Mouse (Mus musculus): Measurements from ENCODE around the gene Clip1. TPM values are rescaled to one million over a fixed set of nuclear protein-coding genes. Genes with fewer than 3 reads are reported as not detected.

Clip1 gene
- polyA plus RNA-seq, 1 experiment from 2014 or later = 34.2 TPM

DNA sequence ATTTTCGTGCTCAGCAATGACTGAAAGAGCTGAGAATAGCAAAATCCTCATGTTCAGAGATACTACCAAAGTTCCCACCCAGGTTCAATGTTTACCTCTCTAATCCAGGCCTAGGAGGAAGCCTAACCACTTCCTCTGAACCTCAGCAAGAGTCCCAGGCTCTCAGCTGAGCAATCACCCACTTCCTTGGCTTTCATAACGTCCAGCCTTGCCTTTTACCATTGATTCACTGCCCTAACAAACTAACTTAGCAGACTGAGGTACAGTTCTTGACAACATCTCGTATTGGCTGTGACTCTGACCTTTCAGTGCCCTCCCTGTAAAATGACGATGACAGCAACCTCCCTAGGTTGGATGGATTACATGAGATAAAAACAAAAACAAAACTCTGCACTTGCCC lies 2.0 kb downstream of the Clip1 start:
- Histone ChIP-seq H3K27me3 (ENCODE audit: control insufficient read depth, insufficient read depth, low read length) (no peaks in the 10 kb centered on the region), H3K4me1 (ENCODE audit: control insufficient read depth, insufficient read depth, low read length) (no peaks in the 10 kb centered on the region), H3K9me3 (replicated peaks; ENCODE audit: control insufficient read depth, low read length) (no peaks in the 10 kb centered on the region), H3K4me2 (ENCODE audit: low read depth, low read length) (no peak overlapping the region), H3K27ac (replicated peaks; ENCODE audit: low read depth, low read length) (no peak overlapping the region), H3K9ac (replicated peaks; ENCODE audit: low read length) (no peak overlapping the region), H3K36me3 (replicated peaks; ENCODE audit: control insufficient read depth, insufficient read depth, low read depth, low read length) (no peaks in the 10 kb centered on the region), H3K4me3 (ENCODE audit: low read depth, low read length) (no peak overlapping the region)
- 33% methylated on average over 4 of the region's 4 CpGs for WGBS
- DNase-seq (ENCODE audit: low spot score) (no peak), ATAC-seq (replicated peaks; ENCODE audit: insufficient number of reproducible peaks, low FRiP score, low TSS enrichment, low read depth) (no peak)

DNA sequence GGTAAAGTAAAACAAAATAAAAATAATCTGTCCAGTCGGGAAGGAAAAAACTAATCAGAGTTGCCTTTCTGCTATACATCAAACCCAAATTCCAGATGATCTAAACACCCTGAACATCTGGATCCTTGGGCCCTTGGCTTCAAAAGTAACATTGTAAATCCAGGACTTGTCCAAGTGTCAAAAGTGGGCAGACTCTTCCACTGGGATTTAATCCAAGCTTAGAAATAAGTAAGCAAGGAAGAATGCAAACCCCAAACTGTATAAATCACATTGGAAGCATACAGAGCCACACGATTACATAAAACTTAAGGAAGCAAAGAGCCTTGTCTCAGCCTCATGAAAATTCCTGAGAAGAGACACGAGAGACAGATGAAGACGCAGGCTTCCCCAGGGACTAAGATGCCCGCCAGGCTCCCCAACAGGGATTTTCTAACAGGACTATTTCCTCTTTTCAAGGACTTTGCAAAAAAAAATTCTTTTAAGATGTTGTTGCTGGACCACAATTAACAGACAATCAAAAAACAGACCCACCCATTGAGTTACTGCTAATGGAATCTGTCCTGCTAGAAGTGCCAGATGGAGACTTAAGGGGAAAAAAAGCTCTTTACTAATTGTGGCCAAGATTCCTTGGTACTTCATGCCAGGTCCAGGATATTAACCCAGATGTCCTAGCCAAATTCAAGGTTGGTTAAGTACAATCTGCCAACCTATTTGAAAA lies 4.7 kb downstream of the Clip1 start:
- Histone ChIP-seq H3K4me1 (ENCODE audit: control insufficient read depth, insufficient read depth, low read length) (no peaks in the 10 kb centered on the region), H3K4me2 (ENCODE audit: low read depth, low read length) (no peak overlapping the region), H3K4me3 (ENCODE audit: low read depth, low read length) (no peak overlapping the region), H3K27ac (replicated peaks; ENCODE audit: low read depth, low read length) (no peak overlapping the region), H3K9ac (replicated peaks; ENCODE audit: low read length) (no peak overlapping the region), H3K36me3 (replicated peaks; ENCODE audit: control insufficient read depth, insufficient read depth, low read depth, low read length) (no peaks in the 10 kb centered on the region), H3K27me3 (ENCODE audit: control insufficient read depth, insufficient read depth, low read length) (no peaks in the 10 kb centered on the region), H3K9me3 (replicated peaks; ENCODE audit: control insufficient read depth, low read length) (no peaks in the 10 kb centered on the region)
- ATAC-seq (replicated peaks; ENCODE audit: insufficient number of reproducible peaks, low FRiP score, low TSS enrichment, low read depth) (no peak), DNase-seq (ENCODE audit: low spot score) (no peak)
- 54% methylated on average over 5 of the region's 5 CpGs for WGBS

DNA sequence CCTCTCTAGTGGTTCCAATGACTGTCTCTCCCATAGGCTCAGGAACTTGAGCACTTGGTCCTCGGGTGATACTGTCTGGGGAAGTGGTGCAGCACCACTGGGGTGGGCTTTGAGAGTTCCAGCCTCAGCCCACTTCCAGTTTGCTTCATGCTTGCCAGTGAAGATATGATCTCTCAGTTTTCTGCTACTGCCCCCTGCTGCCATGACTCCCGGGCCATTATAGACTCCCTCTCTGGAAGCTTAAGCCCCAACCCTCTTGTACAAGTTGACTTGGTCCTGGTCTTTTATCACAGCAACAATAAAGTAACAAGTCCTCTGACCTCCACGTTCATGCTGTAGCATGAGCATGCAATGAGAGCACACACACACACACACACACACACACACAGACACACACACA lies 5.3 kb downstream of the Clip1 start:
- 77% methylated on average over 3 of the region's 3 CpGs for WGBS
- Histone ChIP-seq H3K4me2 (ENCODE audit: low read depth, low read length) (no peak overlapping the region), H3K9ac (replicated peaks; ENCODE audit: low read length) (no peak overlapping the region), H3K27me3 (ENCODE audit: control insufficient read depth, insufficient read depth, low read length) (no peaks in the 10 kb centered on the region), H3K27ac (replicated peaks; ENCODE audit: low read depth, low read length) (no peak overlapping the region), H3K4me1 (ENCODE audit: control insufficient read depth, insufficient read depth, low read length) (no peaks in the 10 kb centered on the region), H3K4me3 (ENCODE audit: low read depth, low read length) (no peak overlapping the region), H3K9me3 (replicated peaks; ENCODE audit: control insufficient read depth, low read length) (no peaks in the 10 kb centered on the region), H3K36me3 (replicated peaks; ENCODE audit: control insufficient read depth, insufficient read depth, low read depth, low read length) (no peaks in the 10 kb centered on the region)
- no peak for DNase-seq (ENCODE audit: low spot score)
- ATAC-seq (replicated peaks; ENCODE audit: insufficient number of reproducible peaks, low FRiP score, low TSS enrichment, low read depth) = no peak

DNA sequence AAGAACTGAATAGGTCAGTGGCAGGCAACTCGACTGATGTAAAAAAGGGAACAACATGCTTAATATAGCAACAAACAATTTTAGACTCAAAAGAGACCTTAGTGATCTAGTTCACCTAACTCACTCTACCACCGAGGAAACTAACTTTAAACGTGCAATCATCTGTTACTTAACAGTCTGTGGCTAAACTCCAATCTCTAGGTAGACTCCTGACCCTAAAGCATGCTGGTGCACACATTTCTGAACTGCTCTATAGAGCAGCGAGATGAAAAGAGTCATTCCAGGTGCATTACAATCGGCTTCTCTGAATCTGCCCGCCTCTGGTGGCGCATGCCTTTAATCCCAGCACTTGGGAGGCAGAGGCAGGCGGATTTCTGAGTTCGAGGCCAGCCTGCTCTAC lies 8.7 kb downstream of the Clip1 start:
- ATAC-seq (replicated peaks; ENCODE audit: insufficient number of reproducible peaks, low FRiP score, low TSS enrichment, low read depth) (no peak), DNase-seq (ENCODE audit: low spot score) (no peak)
- Histone ChIP-seq H3K9me3 (replicated peaks; ENCODE audit: control insufficient read depth, low read length) (no peaks in the 10 kb centered on the region), H3K27me3 (ENCODE audit: control insufficient read depth, insufficient read depth, low read length) (no peaks in the 10 kb centered on the region), H3K4me2 (ENCODE audit: low read depth, low read length) (no peak overlapping the region), H3K9ac (replicated peaks; ENCODE audit: low read length) (no peak overlapping the region), H3K4me1 (ENCODE audit: control insufficient read depth, insufficient read depth, low read length) (peaks cover 8% of the 10 kb centered on the region; the same call in 1 of the 2 replicates), H3K27ac (replicated peaks; ENCODE audit: low read depth, low read length) (no peak overlapping the region), H3K36me3 (replicated peaks; ENCODE audit: control insufficient read depth, insufficient read depth, low read depth, low read length) (no peaks in the 10 kb centered on the region), H3K4me3 (ENCODE audit: low read depth, low read length) (no peak overlapping the region)
- WGBS = 82% methylated on average over 9 of the region's 9 CpGs

DNA sequence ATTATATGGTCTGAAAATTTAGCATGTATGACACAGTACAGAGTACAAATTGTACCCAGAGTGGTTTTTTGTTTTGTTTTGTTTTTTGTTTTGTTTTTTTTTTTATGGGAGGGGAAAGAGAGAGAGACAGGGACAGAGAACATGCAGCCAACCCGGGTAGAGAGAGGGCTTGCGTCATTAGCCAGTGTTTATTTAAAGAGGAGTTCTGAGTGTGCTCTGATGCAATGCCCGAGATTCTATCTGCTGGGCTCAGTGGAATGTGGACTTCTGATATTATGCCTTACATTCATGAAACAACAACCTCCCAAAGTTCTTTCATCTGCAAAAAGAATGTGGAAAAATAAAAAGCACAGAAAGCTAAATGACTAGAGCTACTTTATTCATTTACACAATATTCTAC lies 9.2 kb downstream of the Clip1 start:
- H3K9me3 ChIP-seq (replicated peaks; ENCODE audit: control insufficient read depth, low read length) = no peaks in the 10 kb centered on the region
- peaks cover 9% of the 10 kb centered on the region; the same call in 1 of the 2 replicates for H3K4me1 ChIP-seq (ENCODE audit: control insufficient read depth, insufficient read depth, low read length)
- no peak overlapping the region for H3K4me2 ChIP-seq (ENCODE audit: low read depth, low read length)
- H3K27ac ChIP-seq (replicated peaks; ENCODE audit: low read depth, low read length) = no peak overlapping the region
- ATAC-seq (replicated peaks; ENCODE audit: insufficient number of reproducible peaks, low FRiP score, low TSS enrichment, low read depth) (no peak), DNase-seq (ENCODE audit: low spot score) (no peak)
- no peaks in the 10 kb centered on the region for H3K36me3 ChIP-seq (replicated peaks; ENCODE audit: control insufficient read depth, insufficient read depth, low read depth, low read length)
- H3K9ac ChIP-seq (replicated peaks; ENCODE audit: low read length) = no peak overlapping the region
- H3K27me3 ChIP-seq (ENCODE audit: control insufficient read depth, insufficient read depth, low read length) = no peaks in the 10 kb centered on the region
- 52% methylated on average over 3 of the region's 3 CpGs for WGBS
- H3K4me3 ChIP-seq (ENCODE audit: low read depth, low read length) = no peak overlapping the region

DNA sequence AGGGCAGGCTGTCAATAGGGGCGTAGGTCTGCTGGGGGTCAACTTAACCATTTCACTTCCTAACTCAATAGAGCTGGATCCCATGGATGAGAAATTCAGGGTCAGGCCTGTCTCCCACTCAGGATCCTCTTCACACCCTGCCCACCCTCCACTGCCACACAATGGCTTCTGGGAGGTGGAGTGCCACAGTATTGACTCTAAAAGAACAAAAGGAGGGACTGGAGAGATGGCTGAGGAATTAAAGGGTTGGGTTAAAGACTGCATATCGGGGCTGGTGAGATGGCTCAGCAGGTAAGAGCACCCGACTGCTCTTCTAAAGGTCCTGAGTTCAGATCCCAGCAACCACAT lies 13.0 kb downstream of the Clip1 start:
- H3K27ac ChIP-seq (replicated peaks; ENCODE audit: low read depth, low read length) = no peak overlapping the region
- 36% methylated on average over 3 of the region's 3 CpGs for WGBS
- H3K4me3 ChIP-seq (ENCODE audit: low read depth, low read length) = no peak overlapping the region

DNA sequence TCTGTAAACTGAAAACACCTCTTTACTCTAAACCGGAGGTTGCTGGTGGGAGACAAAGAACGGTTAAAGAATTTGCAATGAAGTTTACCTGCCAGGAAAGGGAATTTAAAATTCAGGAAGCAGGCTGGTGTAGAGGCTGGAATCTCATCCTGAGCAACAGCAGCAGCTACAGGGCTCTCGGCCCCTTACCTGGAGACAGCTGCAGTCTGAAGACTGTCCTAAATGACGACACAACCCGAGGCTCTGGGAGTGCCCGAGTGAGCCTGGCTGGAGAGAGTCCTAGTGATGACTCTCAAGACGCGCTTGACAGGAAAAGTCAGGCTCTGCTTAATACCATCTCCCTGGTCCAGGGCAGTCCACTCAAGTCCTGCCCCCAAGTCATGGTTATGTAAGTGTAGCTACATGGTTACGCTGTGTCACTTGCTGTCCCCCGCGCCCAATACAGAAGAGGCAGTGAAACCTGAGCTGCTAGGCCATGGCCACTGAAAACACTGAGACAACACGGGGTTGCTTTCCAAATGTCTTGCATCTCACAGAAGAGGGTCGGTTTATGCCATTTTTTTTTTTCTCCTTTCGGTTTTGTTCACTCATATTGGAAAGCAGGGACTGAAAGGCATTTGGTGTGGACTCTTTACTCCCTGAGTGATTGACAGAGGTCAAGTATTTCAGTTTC lies 13.5 kb downstream of the Clip1 start:
- Histone ChIP-seq H3K4me1 (ENCODE audit: control insufficient read depth, insufficient read depth, low read length) (peaks cover 9% of the 10 kb centered on the region; the same call in 1 of the 2 replicates), H3K9ac (replicated peaks; ENCODE audit: low read length) (no peak overlapping the region), H3K4me2 (ENCODE audit: low read depth, low read length) (no peak overlapping the region; the same call in 1 of the 2 replicates), H3K9me3 (replicated peaks; ENCODE audit: control insufficient read depth, low read length) (no peaks in the 10 kb centered on the region), H3K27ac (replicated peaks; ENCODE audit: low read depth, low read length) (peak overlapping the region; percentile 47), H3K4me3 (ENCODE audit: low read depth, low read length) (no peak overlapping the region), H3K27me3 (ENCODE audit: control insufficient read depth, insufficient read depth, low read length) (no peaks in the 10 kb centered on the region), H3K36me3 (replicated peaks; ENCODE audit: control insufficient read depth, insufficient read depth, low read depth, low read length) (no peaks in the 10 kb centered on the region)
- peak; percentile 42 for DNase-seq (ENCODE audit: low spot score)
- ATAC-seq (replicated peaks; ENCODE audit: insufficient number of reproducible peaks, low FRiP score, low TSS enrichment, low read depth) = peak; percentile 56; the same call in 1 of the 2 replicates
- WGBS = 16% methylated on average over 14 of the region's 14 CpGs

More for the DNA sequence above, 13.0 kb downstream of the Clip1 start:
- no peak overlapping the region for H3K9ac ChIP-seq (replicated peaks; ENCODE audit: low read length)
- DNase-seq (ENCODE audit: low spot score) = no peak
- no peaks in the 10 kb centered on the region for H3K36me3 ChIP-seq (replicated peaks; ENCODE audit: control insufficient read depth, insufficient read depth, low read depth, low read length)
- no peaks in the 10 kb centered on the region for H3K27me3 ChIP-seq (ENCODE audit: control insufficient read depth, insufficient read depth, low read length)
- no peak overlapping the region for H3K4me2 ChIP-seq (ENCODE audit: low read depth, low read length)
- peaks cover 9% of the 10 kb centered on the region; the same call in 1 of the 2 replicates for H3K4me1 ChIP-seq (ENCODE audit: control insufficient read depth, insufficient read depth, low read length)
- ATAC-seq (replicated peaks; ENCODE audit: insufficient number of reproducible peaks, low FRiP score, low TSS enrichment, low read depth) = no peak
- H3K9me3 ChIP-seq (replicated peaks; ENCODE audit: control insufficient read depth, low read length) = no peaks in the 10 kb centered on the region
